Mouse (Mus musculus): ENCODE measurements around the gene Serpinb3a.

- TF ChIP-seq CTCF (IDR thresholded peaks at IDR 0.05; ENCODE audit: control insufficient read depth, insufficient read depth, insufficient read length) (no peak), USF1 (IDR thresholded peaks at IDR 0.05; ENCODE audit: low read depth) (no peak), MYOG (IDR thresholded peaks at IDR 0.05; ENCODE audit: control insufficient read depth, extremely low read depth, insufficient read length) (no peak), FOSL1 (IDR thresholded peaks at IDR 0.05; ENCODE audit: insufficient read depth, low read length, poor library complexity, severe bottlenecking) (no peak), MAX (IDR thresholded peaks at IDR 0.05) (no peak), CEBPB (IDR thresholded peaks at IDR 0.05; ENCODE audit: low read depth) (no peak), MYOD1 (IDR thresholded peaks at IDR 0.05; ENCODE audit: control insufficient read depth, insufficient read length, low read depth) (no peak)
These were observed at the start of gene Serpinb3a for GRCm38 (mm10) chr1:107052203-107052602.

Data from C2C12 (cell line).